Mouse (Mus musculus) kidney, adult 11 months (tissue): ENCODE measurements around the gene Prdm11.

ENCODE experiments used
- DNase-seq: peaks from one replicate; pipeline ENCODE4 v3.0.0; 2022

Prdm11 gene

DNA sequence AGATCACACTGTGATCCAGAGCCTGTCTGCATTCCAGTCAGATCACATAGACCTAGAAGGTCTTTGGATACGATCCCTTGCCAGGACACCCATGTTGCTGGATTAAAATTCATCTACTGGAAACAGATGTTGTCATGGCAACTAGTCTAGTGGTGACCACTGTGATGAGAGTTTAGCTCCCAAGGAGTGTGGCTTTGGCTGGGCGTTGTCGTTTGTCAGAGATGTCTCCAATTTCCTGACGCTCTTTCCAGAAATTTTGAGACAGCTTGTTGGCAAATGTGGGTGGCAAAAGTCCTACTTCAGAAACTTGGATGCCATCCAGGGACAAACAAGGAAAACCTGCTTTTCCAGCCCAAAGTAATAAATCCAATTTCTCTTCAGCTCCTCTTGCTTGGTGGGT is 87.3 kb downstream of the Prdm11 start:
- no peak for DNase-seq

DNA sequence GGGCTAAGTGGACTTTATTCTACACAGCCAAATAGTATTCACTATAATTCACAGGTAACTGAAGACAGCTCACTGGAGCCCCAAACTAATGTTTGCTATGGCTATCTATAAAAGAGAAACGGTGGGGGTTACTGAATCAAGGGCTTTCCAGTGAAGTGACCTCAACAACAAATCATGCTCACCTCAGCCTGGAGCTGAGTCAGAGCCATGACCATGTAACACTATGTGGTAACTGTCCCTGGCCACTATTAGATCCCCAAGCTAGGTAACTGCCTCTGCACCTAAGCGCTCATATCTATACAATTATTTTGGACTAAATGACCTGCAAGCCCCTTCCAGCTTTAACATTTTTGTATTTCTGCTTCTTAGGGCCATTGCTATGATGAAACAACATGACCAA is 89.0 kb downstream of the Prdm11 start:
- DNase-seq: no peak

DNA sequence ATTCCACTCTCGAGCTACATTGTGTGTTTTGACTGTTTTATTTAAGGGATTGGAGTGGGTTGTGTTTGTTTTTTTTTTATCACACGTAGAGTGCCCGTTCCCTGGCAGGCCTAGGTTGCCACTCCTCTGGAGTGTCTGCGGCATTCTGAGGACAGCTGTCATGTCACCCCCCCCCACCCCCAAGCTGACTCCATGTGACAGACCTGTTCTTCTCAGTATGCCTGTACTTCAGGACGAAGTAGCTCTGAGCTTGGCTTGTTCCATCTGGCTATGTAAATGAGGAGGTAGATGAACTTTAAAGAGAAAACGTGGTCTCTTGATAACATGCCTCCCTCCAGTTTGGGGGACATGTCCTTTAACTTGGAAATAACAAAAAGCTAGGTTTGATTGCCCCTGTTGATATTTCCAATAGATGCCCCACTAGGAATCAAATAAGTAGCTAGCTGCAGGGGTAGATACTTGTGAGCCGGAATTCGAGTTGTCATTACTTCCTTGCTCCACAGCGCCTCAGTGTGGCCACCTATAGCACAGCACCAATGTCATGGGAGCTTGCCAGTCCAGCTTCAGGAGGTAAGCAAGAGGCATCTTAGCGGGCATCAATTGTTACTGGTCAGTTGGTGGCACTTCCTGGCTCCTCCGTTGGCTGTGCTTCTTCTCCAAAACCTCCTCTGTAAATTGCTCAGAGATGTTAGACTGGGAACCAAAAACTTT is 91.4 kb downstream of the Prdm11 start:
- peak; percentile 32 for DNase-seq

DNA sequence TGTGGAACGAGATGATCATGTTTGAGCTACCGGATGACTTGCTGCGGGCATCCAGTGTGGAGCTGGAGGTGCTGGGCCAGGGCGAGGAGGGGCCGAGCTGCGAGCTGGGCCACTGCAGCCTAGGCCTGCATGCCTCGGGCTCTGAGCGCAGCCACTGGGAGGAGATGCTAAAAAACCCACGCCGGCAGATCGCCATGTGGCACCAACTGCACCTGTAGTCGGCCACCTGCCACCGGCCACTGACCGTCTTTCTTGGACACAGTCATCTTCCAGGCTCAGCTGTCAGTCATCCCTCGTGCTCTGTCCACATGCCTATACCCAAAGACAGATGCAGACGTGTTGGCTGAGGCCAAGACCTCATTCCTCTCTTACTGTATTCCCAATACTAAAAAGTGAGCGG is 92.5 kb downstream of the Prdm11 start:
- no peak for DNase-seq

DNA sequence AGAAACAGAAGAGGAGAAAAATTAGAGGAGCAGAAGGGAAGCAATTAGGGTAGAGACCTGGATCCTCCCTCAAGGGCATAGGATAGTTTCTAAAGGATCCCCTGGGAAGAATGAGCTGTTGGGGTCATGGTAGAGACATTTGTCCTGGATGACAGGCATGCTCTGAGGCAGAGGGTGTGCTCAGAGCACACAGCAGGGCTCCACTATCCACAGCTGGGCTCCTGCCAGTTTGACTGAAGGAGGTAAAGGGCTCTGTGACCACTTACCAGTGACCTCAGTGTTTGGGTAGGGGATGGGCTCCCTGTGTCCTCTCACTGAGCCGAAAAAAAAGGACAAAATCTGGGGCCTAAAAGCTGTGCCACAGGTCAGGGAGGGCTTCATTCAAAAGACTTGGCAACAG is 96.4 kb downstream of the Prdm11 start:
- no peak for DNase-seq

DNA sequence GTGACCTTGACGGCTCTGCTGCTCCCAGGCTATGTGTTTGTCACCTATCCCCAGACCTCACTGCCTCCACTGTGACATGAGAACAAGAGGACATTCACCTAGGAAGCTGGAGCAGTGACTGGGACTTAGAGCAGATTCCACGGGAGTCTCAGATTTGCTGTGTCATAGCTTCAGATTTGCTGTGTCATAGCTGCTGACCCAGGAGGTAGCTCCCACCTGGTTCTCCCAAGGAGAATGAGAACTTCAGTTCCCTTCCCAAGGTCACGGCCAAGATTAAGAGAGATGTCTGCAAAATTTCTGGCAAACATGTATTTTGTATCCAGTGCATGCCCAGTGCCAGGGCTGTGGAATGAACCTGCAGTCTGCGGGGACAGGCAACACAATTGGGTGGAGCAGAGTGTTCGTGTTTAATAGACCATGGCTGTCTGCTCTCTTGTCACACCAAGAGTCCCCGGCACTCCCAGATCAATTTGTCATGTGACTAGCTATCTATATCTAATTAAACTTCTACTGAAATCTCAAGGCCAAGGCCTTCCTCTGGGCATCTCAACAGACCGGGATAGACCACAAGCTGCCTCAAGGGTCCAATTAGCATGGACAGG is 97.2 kb downstream of the Prdm11 start:
- no peak for DNase-seq

DNA sequence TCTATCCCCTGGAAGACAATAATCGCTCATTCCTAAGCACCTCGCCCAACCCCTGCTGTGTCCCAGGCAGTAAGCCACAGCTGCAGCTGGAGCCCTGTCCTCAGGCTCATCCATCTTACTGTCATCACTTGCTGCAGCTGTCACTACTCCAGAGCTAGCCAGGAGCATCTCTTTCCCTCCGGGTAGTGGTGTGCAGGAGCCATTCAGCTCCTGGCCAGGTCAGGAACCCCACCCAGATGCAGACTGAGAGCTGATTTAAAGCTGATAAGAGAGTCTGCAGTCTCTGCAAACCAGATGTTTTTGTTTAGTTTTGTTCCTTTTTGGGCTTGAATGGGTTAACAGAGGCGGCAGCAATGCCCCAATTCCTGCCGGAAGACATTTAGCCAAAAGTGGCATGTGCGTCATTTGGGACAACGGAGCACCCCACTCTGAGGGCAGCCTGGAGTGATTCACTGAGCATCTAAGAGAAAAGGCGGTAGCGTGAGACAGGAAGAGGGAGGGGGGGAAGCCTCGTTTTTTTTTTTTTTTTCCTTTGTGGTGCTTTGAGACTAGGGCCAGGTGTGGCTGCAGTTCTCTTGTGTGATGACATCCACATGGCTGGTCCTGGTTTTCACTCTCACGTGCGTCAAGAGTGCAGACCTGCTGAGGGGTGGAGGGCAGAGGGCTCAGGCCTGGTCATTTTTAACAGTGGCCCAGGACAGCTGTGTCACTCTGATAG is 97.8 kb downstream of the Prdm11 start:
- no peak for DNase-seq

DNA sequence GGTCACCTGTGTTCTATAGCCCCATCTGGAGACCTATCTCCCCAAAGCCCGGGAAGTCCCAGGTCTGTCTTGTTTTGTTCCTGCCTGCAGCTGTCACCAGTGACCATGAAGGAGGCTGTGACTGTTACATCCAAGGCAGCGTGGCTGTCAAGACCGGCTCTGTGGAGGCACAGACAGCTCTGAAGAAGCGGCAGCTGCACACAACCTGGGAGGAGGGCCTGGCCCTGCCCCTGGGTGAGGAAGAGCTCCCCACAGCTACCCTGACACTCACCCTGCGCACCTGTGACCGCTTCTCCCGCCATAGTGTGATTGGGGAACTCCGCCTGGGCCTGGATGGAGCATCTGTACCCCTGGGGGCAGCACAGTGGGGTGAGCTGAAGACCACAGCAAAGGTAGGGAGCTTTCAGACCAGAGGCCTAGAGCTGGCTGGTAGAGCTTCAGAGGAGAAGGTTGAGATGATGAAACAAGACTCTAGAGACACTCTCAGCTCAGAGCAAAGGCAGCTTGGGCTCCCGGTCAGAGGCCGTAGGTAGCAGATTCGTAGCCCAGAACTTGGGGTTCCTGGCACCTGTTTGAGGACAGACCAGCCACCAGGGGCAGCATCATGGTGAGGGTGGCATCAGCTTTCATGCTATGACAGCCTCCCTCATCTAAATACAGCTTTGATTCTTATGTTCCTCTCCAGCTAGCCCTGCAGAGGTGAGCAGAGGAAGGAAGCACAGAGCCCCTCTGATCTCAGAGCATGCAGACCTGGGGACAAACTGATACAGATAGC is 100.0 kb downstream of the Prdm11 start:
- no peak for DNase-seq

DNA sequence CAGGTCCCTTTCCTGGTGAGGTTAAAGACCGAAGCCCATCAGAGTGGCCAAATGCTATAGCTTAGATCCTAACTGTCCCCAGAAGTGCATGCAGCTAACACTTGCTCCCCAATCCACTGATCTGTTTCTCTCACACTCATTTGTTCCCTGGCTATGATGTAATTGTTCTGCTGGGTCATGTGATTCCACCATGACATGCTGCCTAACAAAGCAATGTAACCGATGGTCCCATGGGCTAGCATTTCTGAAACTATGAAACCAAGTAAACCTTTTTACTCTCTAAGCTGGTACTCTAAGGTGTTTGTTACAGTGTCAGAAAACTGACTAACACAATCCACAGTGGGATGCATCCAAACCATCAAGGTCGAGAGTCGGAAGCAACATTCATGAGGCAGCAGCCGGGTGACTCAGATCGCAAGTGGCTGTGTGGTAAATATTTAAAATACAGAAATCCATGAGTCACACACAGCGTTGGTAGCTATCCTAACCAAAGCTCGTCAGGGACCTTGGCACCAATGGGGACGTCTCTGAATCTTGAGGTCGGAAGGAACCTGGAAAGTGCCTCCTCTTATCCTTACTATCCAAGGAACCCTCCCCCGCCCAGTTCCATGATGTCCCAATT is 100.7 kb downstream of the Prdm11 start:
- no peak for DNase-seq

DNA sequence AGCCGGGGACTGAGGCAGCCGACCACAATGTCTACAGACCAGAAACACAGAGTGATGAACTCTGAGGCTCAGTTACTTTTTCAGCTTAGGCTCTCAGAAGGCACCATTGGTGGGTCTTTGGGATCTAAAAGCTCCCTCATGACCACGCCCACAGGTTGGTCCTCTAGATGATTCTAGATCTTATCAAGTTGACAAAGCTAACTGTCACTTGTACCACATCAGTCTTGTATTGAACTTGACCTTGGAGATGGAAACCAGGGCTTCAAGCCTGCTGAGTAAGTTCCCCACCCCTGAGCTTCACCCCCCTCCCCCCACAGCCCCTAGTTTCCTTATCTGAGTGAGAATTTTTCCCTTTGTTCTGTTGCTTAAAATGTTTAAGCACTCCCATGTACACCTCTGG is 101.6 kb downstream of the Prdm11 start:
- DNase-seq: no peak

DNA sequence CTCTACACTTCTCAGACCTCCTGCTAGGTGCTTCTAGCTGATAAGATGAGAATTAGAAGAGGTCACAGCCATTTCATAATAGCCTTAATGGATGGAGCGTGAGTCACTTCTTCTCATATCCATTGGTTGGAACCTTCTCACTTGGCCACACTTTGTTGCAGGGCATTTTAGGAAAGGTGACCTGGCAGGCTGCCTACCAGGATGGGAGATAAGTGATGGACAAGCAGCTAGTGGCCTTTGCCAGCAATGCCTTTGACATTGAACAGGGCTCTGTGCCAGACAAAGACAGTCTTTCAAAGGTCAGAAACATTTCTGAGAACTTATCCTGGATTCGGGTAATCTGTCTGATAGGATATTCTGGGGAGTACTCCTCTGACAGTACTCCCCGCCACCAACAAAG is 102.6 kb downstream of the Prdm11 start:
- no peak for DNase-seq

DNA sequence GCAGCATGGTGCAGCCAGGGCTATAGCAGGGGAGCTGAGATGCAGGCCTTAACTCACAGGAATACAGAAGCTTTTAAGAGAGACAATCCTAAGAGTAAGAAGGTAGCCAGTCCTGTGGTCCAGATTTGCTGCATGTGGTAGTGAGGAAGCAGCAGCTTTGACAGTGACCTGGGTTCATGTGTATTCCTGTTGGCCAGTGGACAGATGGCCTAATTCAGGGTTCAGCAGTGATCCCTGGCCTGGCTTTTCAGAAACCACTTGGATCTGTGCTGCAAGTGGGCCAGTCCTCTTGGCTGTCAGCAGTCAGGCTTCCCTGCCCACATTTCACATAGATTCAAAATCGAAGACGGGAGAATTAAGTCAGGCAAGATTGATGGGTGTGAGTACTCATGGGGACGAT is 104.5 kb downstream of the Prdm11 start:
- no peak for DNase-seq

DNA sequence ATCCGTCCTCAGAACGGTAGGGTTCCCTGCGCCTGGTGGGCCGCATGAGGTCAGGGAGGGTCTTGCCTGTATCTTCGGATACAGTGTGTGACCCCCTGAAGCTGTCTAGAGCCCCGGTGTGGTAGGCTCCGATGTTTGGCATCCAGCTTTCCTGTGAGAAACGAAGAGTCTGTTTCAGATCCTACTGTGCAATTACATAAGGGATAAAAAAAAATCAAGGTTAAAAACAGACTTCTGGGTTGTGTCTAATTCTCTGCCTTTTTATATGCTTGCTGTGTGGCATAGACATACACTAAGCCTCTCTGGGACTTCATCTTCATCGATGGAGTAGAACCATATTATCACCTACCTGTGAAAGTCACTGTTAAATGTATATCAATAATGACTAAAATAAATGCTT is 105.0 kb downstream of the Prdm11 start:
- DNase-seq: no peak

DNA sequence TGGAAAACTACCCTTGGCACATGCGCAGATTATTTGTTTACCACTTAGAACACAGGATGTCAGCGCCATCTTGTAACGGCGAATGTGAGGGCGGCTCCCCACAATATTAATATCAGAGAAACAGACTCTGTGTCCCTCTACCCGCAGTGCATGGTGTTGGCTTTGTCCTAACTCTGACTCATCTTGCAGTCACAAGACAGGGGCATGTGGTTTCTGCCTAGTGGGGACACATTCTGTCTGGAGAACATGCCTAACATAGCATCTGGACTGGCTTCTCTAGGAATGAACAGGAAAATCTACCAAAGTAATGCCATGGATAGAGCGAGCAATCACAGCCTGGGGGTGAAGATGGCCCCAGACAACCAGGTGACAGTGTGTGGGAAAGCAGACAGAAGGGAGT is 107.1 kb downstream of the Prdm11 start:
- DNase-seq: no peak

DNA sequence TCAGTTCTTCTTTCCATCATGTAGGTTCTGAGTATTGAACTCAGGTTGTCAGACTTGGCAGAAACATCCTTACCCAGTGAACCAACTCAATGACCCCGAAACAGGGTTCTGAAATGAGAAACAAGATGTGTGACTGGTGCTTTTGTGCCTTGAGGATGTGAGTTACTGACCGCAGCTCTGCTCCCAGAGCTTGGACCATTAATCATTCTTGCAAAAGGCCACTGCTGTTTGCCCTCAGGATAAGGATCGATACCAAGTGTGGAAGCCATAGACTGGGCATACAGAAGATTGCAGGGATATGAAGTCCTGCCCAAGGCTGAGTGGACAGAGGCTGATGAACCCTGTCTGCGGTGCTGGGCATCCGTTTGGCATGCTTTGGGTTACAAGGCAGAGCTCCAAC is 107.9 kb downstream of the Prdm11 start:
- DNase-seq: no peak

DNA sequence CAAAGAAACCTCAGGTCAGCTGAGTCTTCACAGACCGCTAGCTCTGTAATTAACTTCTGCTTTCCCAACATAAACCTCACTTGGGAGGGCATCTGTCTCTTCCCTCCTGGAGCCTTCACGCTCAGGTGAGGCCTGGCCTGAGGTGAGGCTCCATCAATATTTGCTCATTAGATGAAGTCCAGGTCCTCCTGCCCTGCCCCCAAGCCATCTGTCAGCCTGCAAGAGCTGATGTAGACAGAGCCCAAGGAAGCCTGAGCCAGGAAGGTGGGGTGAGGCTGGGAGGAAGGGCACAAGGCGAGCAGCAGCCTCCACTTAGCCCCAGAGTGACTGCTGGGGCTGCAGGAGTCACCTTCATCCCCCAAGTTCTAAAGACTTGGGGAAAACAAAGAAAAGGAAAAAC is 110.5 kb downstream of the Prdm11 start:
- no peak for DNase-seq

DNA sequence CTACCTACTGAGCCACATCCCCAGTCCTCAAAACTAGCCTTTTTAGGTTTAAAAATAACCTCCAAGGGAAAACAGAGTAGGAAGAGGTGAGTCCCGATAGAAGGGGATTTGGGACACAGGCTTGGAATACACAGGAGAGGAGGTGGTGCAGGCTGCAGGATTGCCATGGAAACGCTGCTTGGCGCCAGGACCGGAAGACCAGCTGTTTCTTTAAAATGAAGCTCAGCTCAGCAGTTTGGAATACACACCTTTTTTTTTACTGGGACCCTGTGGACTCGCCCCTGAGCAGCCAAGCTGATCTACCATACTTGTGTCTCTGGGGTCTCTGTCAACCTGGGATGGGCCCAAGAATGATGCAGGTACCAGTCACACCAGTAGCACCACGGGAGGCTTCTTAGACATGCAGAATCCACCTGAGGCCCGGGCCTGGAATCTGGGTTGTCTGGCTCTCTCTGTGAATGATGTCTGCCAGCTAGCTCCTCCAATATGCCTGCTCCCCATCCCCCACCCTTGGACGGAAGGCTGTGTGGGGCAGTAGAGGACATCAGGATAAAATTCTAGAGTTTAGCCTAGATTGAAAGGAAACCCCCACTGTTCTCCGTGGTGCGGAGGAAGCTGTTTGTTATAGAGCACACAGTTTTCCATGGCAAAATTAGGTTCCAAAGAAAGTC is 111.5 kb downstream of the Prdm11 start:
- no peak for DNase-seq

DNA sequence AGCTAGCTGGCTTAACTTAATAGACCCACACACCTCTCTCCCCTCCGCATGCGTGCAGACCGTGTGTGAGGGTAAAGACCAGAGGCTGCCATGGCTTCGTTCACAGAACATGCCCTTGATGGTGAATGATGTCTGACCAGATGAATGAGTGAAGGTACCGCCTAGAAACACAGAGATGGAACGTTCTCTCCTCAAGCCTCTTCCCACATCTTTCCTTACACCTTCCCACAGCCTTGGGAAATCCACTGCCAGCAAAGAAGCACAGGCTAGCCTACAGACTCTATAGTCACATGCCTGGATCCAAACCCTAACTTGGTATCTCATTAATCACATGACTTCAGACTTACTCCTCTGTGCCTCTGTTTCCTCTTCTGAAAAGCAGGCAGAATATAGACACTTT is 112.6 kb downstream of the Prdm11 start:
- no peak for DNase-seq

DNA sequence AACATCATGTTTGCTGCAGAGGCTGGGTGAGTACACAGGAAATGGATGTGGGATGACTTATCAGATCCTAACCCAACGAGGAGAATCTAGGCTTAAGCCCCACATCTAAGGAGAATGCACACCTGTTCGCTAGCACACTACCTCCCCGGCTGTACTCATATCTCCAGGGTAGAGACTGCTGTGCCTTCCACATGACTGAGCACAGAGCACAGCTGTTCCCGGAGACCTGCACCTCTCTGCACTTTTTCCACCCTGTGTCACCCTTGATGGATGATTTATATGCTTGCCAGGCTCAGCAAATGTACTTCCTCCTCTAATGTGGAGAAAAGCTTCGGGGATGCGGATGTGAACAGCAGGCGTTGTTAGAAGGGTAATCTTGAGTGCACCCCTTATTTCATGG is 114.9 kb downstream of the Prdm11 start:
- DNase-seq: no peak

DNA sequence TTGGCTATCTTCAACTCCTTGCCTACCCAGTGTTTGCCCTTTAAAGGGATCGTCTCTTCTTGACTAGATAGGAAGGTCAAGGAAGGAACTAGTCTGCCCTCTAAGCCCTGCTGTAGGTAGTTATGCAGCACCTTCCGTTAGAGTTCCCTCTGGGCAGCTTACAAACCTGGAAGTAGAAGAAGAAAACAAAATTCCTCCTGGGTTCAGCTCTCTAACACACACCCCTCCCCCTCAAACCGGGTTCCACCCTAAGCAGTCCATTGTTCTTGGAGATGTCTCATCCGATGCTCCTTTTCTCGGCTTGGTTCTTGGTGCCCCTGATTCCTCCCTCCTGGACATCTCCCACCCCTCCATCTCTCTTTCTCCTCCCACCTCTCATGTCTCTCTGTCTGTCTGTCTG is 116.3 kb downstream of the Prdm11 start:
- DNase-seq: no peak

DNA sequence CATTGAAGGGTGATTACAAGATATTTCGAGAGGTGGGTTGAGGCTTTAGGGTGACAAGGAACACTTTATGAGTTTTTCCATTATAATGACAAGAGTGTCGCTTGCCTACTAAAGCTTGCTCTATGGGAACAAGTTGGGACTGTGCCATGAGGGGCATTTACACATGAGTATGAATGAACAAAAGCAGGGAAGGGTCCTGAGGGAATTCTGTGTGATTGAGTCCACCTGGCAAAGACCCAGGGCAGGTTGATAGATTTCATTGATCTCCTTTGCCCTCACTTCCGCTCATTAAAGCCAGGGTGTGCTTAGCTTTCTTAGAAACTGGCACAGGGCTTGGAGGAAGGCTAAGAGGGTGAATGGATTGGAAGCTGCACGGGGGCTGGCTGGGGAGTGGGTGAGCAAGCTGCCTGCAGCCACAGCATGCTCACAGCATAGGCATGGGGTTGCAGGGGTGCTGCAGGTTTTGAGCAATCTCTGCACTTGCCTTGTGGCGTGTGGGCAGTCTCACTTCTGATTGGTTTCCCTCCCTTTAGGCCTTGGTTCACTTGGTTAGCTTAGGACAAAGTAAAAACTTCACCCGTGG is 121.2 kb downstream of the Prdm11 start:
- no peak for DNase-seq

DNA sequence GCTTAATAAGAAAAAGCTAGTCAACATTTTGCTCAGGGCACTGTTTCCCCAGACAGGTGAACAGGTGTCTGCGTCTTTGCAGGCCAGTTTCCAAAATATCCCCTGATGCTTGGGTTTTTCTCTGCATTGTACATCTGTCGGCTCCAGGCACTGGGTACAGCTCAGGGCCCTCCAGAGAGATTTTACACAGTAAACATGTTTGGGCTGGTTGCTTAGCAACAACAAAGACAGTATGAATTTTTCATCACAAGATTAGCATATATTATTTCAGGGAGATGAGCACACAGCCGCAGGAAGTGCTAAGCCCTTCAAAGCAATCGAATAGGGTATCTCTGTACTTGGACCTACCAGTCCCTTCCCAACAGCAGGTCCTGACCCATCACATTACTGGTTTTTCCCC is 125.3 kb downstream of the Prdm11 start:
- no peak for DNase-seq
